Mouse (Mus musculus): ENCODE results near the gene Igsf9b. TPM values are rescaled to one million over a fixed set of nuclear protein-coding genes. Genes with fewer than 3 reads are reported as not detected.

Igsf9b gene
- total and polyA plus RNA-seq, 3 experiments = 1.8 to 12.4 (median 5.2) TPM

DNA sequence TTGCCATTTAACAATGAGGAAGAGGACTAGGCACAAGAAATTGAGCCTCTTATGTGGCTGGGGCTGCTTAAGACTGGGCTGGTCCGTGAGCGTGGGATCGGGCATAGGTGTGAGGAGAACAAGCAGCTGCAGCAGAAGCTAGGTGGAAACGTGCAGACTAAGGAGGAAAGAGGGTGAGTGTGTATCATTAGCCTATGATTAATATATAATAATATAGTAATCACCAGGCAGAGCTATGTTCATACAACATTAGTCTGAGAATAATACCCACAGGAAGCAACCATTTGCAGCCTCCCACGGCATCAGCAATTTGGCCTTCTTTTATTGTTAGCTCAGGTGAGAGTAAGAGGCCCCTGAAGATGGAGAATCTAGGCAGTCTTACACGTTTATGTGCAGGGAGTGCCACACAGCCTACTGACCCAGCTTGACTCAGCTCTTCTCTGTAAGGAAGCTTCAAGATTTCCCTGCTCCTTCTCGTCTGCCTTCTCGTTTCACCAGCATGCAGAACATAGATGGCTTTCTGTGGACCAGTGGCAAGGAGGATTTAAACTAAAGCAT lies 22.6 kb upstream of the Igsf9b start:
- Histone ChIP-seq H3K36me3 (replicated peaks in 1 of 2; ENCODE audit: control insufficient read depth in 1 of 2, insufficient read depth in 1 of 2, low read length in 1 of 2) (no peaks in the 10 kb centered on the region), H3K27me3 (replicated peaks) (no peaks in the 10 kb centered on the region), H3K4me1 (ENCODE audit: control insufficient read depth in 1 of 2, insufficient read depth in 2 of 2) (peaks cover 7 to 61% of the 10 kb centered on the region in 2 experiments), H3K9me3 (replicated peaks; ENCODE audit: low read length) (peaks cover 1% of the 10 kb centered on the region), H3K27ac (ENCODE audit: insufficient read depth, low read depth) (no peak overlapping the region), H3K4me2 (ENCODE audit: insufficient read depth, low read depth, poor library complexity, severe bottlenecking) (no peak overlapping the region), H3K79me2 (replicated peaks; ENCODE audit: control insufficient read depth, extremely low read depth, insufficient read depth, poor library complexity, severe bottlenecking) (no peaks in the 10 kb centered on the region), H3K9ac (ENCODE audit: insufficient read depth, low read depth) (no peak overlapping the region), H3K4me3 (replicated peaks in 1 of 3; ENCODE audit: low read depth in 2 of 3, low read length in 2 of 3, poor library complexity in 1 of 3) (no peak overlapping the region)
- no peak for TF ChIP-seq USF2 (conservative IDR thresholded peaks at IDR 0.05; ENCODE audit: low read depth, low read length)
- no peak for TF ChIP-seq ELF1 (IDR thresholded peaks at IDR 0.05; ENCODE audit: low read depth, low read length)
- no peak for TF ChIP-seq TCF12 (IDR thresholded peaks at IDR 0.05; ENCODE audit: low read depth, low read length)
- TF ChIP-seq CTCF (conservative IDR thresholded peaks at IDR 0.05 in 1 of 2, IDR thresholded peaks at IDR 0.05 in 1 of 2; ENCODE audit: low read depth in 2 of 2, low read length in 2 of 2) = no peak
- TF ChIP-seq KAT2A (IDR thresholded peaks at IDR 0.05; ENCODE audit: insufficient replicate concordance, low read length) = no peak
- no peak for TF ChIP-seq IRF4 (IDR thresholded peaks at IDR 0.05; ENCODE audit: low read depth, low read length)
- no peak for TF ChIP-seq E2F4 (IDR thresholded peaks at IDR 0.05; ENCODE audit: insufficient replicate concordance, low read depth, low read length)
- no peak for TF ChIP-seq MYC (IDR thresholded peaks at IDR 0.05; ENCODE audit: low read depth, low read length)
- TF ChIP-seq MXI1 (IDR thresholded peaks at IDR 0.05; ENCODE audit: low read depth, low read length) = no peak
- no peak for TF ChIP-seq NELFE (IDR thresholded peaks at IDR 0.05; ENCODE audit: low read depth, low read length)
- no peak for TF ChIP-seq MAFK (IDR thresholded peaks at IDR 0.05; ENCODE audit: insufficient replicate concordance, low read length)
- TF ChIP-seq POLR2A (IDR thresholded peaks at IDR 0.05; ENCODE audit: low read depth, low read length) = no peak
- dilution Hi-C loops (cut with MboI; ENCODE audit: extremely low pct_ligation_motif_present, extremely low pct_unique_long_range_greater_than_20kb, low sequenced_read_pairs) = no loop called here
- in situ Hi-C loops (cut with MboI; ENCODE audit: low pct_ligation_motif_present, low pct_unique_long_range_greater_than_20kb, low sequenced_read_pairs) = no loop called here
- no peak for DNase-seq (ENCODE audit: extremely low read depth)

DNA sequence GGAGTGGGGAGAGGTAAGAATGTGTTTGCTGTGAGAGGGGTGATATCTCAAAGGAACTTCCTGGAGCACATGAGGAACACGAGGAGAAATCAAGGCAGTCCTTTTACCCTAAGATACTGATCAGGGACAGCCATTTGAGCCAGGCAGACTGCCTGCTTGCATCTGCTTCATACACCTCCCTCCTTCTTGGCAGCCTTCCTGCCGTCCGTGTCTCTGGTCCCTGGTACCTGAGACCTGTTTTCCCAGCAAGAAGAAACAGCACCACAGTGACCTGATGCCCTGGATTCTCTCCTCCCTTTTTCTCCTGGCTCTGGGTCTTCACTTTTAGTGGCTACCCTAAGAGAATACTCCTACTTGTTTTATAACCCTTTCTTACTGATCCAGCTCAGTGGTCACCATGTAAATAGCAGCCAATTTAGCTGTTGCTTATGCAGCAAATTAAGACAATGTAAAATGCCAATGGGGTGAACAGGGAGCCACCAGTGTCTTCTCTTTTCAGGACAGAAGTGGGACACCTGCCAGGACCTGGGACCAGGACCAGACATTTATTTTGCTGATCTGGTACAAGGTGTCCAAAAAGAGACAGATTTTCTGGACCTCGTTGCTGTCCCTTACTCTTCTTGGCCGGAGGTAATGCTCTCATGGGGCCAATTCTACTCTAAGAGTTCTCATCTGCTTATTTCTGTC lies 21.5 kb upstream of the Igsf9b start:
- Histone ChIP-seq H3K9ac (ENCODE audit: insufficient read depth, low read depth) (no peak overlapping the region), H3K79me2 (replicated peaks; ENCODE audit: control insufficient read depth, extremely low read depth, insufficient read depth, poor library complexity, severe bottlenecking) (no peaks in the 10 kb centered on the region), H3K36me3 (replicated peaks in 1 of 2; ENCODE audit: control insufficient read depth in 1 of 2, insufficient read depth in 1 of 2, low read length in 1 of 2) (no peaks in the 10 kb centered on the region), H3K27ac (ENCODE audit: insufficient read depth, low read depth) (no peak overlapping the region), H3K27me3 (replicated peaks) (no peaks in the 10 kb centered on the region), H3K9me3 (replicated peaks; ENCODE audit: low read length) (no peaks in the 10 kb centered on the region), H3K4me2 (ENCODE audit: insufficient read depth, low read depth, poor library complexity, severe bottlenecking) (no peak overlapping the region), H3K4me1 (ENCODE audit: control insufficient read depth in 1 of 2, insufficient read depth in 2 of 2) (peaks cover 5 to 52% of the 10 kb centered on the region in 2 experiments), H3K4me3 (replicated peaks in 1 of 3; ENCODE audit: low read depth in 2 of 3, low read length in 2 of 3, poor library complexity in 1 of 3) (no peak overlapping the region)
- no peak for DNase-seq (ENCODE audit: extremely low read depth)
- in situ Hi-C loops (cut with MboI; ENCODE audit: low pct_ligation_motif_present, low pct_unique_long_range_greater_than_20kb, low sequenced_read_pairs) (no loop called here), dilution Hi-C loops (cut with MboI; ENCODE audit: extremely low pct_ligation_motif_present, extremely low pct_unique_long_range_greater_than_20kb, low sequenced_read_pairs) (no loop called here)
- TF ChIP-seq KAT2A (IDR thresholded peaks at IDR 0.05; ENCODE audit: insufficient replicate concordance, low read length) (no peak), RAD21 (IDR thresholded peaks at IDR 0.05; ENCODE audit: low read depth, low read length) (no peak), E2F4 (IDR thresholded peaks at IDR 0.05; ENCODE audit: insufficient replicate concordance, low read depth, low read length) (no peak)

Data from CH12.LX (cell line).